Comparison of ENCODE assay signal across 7 mouse cellular contexts in the genomic region with DNA sequence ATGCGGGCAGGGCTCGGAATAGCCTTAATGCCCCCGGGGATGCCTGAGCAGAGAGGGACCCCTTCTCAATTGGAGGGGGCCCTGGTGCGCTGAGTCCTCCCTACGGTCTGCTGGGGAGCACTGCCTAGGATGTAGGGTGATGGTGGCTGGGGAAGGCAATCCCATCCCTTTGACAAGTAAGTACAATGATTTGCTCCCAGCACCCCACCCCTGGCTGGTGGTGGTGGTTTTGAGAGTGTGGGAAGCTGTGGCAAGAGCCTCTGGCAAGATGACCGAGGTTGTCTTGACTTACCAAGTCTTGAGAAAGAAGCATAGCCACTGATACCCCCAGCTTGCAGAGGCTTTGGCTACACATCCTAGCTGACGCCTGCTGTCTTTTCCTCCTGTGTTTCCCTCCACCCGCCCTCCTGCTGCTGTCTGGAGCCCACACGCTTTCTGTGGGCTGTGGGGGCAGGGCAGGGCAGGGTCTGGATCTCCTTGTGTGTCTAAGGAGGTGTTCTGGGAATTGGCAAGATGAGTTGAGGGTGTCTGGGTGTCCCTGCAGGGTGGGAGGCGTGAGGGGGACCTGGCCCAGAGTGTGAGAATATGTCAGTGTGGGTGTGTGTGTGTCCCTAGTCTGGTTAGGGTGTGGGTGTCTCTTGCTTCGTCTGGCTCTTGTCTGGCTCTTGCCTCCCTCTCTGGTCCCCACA. TPM values are rescaled to one million over a fixed set of nuclear protein-coding genes. Genes with fewer than 3 reads are reported as not detected.
DNase-seq lines count a peak whose midpoint lies in the region; ATAC-seq lines count a peak whose summit lies in the region.

No protein-coding gene starts in this region.

- H3K36me3 ChIP-seq in embryonic facial prominence, embryonic 10.5 days (replicated peaks): peaks cover 11% of the 10 kb centered on the region
- H3K36me3 ChIP-seq in hindbrain, embryonic 15.5 days: no peaks in the 10 kb centered on the region
- no peaks in the 10 kb centered on the region for H3K36me3 ChIP-seq in midbrain, embryonic 13.5 days

- H3K4me2 ChIP-seq in hindbrain, embryonic 15.5 days: peak overlapping the region; percentile 98; the same call in 1 of the 2 replicates
- peak overlapping the region; percentile 92 for H3K4me2 ChIP-seq in midbrain, embryonic 13.5 days (replicated peaks)

- H3K4me3 ChIP-seq in embryonic facial prominence, embryonic 10.5 days: peak overlapping the region; percentile 88
- H3K4me3 ChIP-seq in hindbrain, embryonic 15.5 days: no peak overlapping the region
- H3K4me3 ChIP-seq in midbrain, embryonic 13.5 days (replicated peaks): no peak overlapping the region

- H3K9ac ChIP-seq in hindbrain, embryonic 15.5 days: no peak overlapping the region
- H3K9ac ChIP-seq in midbrain, embryonic 13.5 days (replicated peaks): no peak overlapping the region

- peak overlapping the region; percentile 94 for H3K27ac ChIP-seq in embryonic facial prominence, embryonic 10.5 days (replicated peaks)
- H3K27ac ChIP-seq in hindbrain, embryonic 15.5 days (replicated peaks): no peak overlapping the region
- no peak overlapping the region for H3K27ac ChIP-seq in midbrain, embryonic 13.5 days

- peaks cover 100% of the 10 kb centered on the region for H3K4me1 ChIP-seq in embryonic facial prominence, embryonic 10.5 days
- peaks cover 91% of the 10 kb centered on the region for H3K4me1 ChIP-seq in hindbrain, embryonic 15.5 days (replicated peaks)
- peaks cover 89% of the 10 kb centered on the region for H3K4me1 ChIP-seq in midbrain, embryonic 13.5 days (replicated peaks)

- WGBS in embryonic facial prominence, embryonic 10.5 days: 44% methylated on average over 11 of the region's 11 CpGs
- 53% methylated on average over 11 of the region's 11 CpGs for WGBS in hindbrain, embryonic 15.5 days
- WGBS in midbrain, embryonic 13.5 days: 60% methylated on average over 11 of the region's 11 CpGs

- peaks cover 8% of the 10 kb centered on the region; the same call in 1 of the 2 replicates for H3K27me3 ChIP-seq in embryonic facial prominence, embryonic 10.5 days (replicated peaks; ENCODE audit: low read depth, poor library complexity, severe bottlenecking)
- no peaks in the 10 kb centered on the region for H3K27me3 ChIP-seq in hindbrain, embryonic 15.5 days
- H3K27me3 ChIP-seq in midbrain, embryonic 13.5 days: peaks cover 27% of the 10 kb centered on the region

- no peak for ATAC-seq in hindbrain, embryonic 15.5 days (ENCODE audit: low FRiP score, low read depth)
- no peak for ATAC-seq in midbrain, embryonic 13.5 days

- DNase-seq in layer of hippocampus, adult 11-12 months (ENCODE audit: low spot score): peak; percentile 47
- DNase-seq in layer of hippocampus, adult 8-10 months (ENCODE audit: low spot score in 2 of 2): no peak
- peak; percentile 61 for DNase-seq in ES-CJ7 (ENCODE audit: low read depth, low spot score)
- DNase-seq in embryonic facial prominence, embryonic 10.5 days (ENCODE audit: low spot score): peak; percentile 13
- no peak for DNase-seq in gastrocnemius, postnatal 25 days

- H3K9me3 ChIP-seq in embryonic facial prominence, embryonic 10.5 days: no peaks in the 10 kb centered on the region
- no peaks in the 10 kb centered on the region for H3K9me3 ChIP-seq in hindbrain, embryonic 15.5 days
- H3K9me3 ChIP-seq in midbrain, embryonic 13.5 days: no peaks in the 10 kb centered on the region

RNA-seq across cellular contexts. Expression of gene Rara, which starts 12.5 kb away (rescaled TPM):
- 10 to 100 TPM; 17.3 to 20.2 (median 19.4) TPM for total RNA-seq in layer of hippocampus, adult 8-10 months (2022)
- 34.0 and 35.6 TPM in 2 replicates for polyA plus RNA-seq in embryonic facial prominence, embryonic 10.5 days (2016; fragmentation: Nextera tagmentation; extraction: Ambion mirVana)
- 11.4 and 16.8 TPM in 2 replicates for polyA plus RNA-seq in hindbrain, embryonic 15.5 days (2015; fragmentation: Nextera tagmentation; extraction: Ambion mirVana)
- polyA plus RNA-seq in midbrain, embryonic 13.5 days (2015; fragmentation: Nextera tagmentation; extraction: Ambion mirVana): 7.5 and 9.1 TPM in 2 replicates
- total RNA-seq in gastrocnemius, postnatal 25 days (2021): 10 to 100 TPM in 1 of 2 experiments, 1 to 10 TPM in 1; 9.4 to 12.8 TPM

RNA-seq across cellular contexts. Expression of gene Cdc6, which starts 32.5 kb away (rescaled TPM):
- total RNA-seq in layer of hippocampus, adult 8-10 months (2022): 1 to 10 TPM in 1 of 4 experiments, under 1 TPM in 3; 0.36 to 1.2 (median 0.44) TPM
- 65.1 and 69.1 TPM in 2 replicates for polyA plus RNA-seq in embryonic facial prominence, embryonic 10.5 days (2016; fragmentation: Nextera tagmentation; extraction: Ambion mirVana)
- 5.5 and 6.0 TPM in 2 replicates for polyA plus RNA-seq in hindbrain, embryonic 15.5 days (2015; fragmentation: Nextera tagmentation; extraction: Ambion mirVana)
- 10.6 and 11.3 TPM in 2 replicates for polyA plus RNA-seq in midbrain, embryonic 13.5 days (2015; fragmentation: Nextera tagmentation; extraction: Ambion mirVana)
- total RNA-seq in gastrocnemius, postnatal 25 days (2021): under 1 TPM; 0.13 to 0.56 TPM

RNA-seq across cellular contexts. Expression of gene Gjd3, which starts 42.7 kb away (rescaled TPM):
- total RNA-seq in layer of hippocampus, adult 8-10 months (2022): 1 to 10 TPM in 2 of 4 experiments, not detected in 2; 1.4 to 1.6 TPM
- 0.25 TPM in 1 of 2 replicates, not detected in the other for polyA plus RNA-seq in embryonic facial prominence, embryonic 10.5 days (2016; fragmentation: Nextera tagmentation; extraction: Ambion mirVana)
- polyA plus RNA-seq in hindbrain, embryonic 15.5 days (2015; fragmentation: Nextera tagmentation; extraction: Ambion mirVana): 1.8 and 3.1 TPM in 2 replicates
- polyA plus RNA-seq in midbrain, embryonic 13.5 days (2015; fragmentation: Nextera tagmentation; extraction: Ambion mirVana): 0.58 and 0.99 TPM in 2 replicates
- not detected for total RNA-seq in gastrocnemius, postnatal 25 days (2021)

Comparison
In these comparisons a context has a peak if more than half of its experiments do, and no peak if none do; other contexts are left out.
1. DNase-seq: peak in layer of hippocampus, adult 11-12 months (single experiment), ES-CJ7 (single experiment) and embryonic facial prominence, embryonic 10.5 days (single experiment); none in layer of hippocampus, adult 8-10 months (0 of 2) and gastrocnemius, postnatal 25 days (single experiment).